Mouse (Mus musculus) ES-E14 (cell line): ENCODE measurements around the gene Prss42. TPM values are rescaled to one million over a fixed set of nuclear protein-coding genes. Genes with fewer than 3 reads are reported as not detected.

Experiments
- DNase-seq: peaks from one replicate; pipeline ENCODE4 v3.0.0-alpha.2; 2013; ENCODE audit warnings: low read depth, low spot score
- H3K27ac ChIP-seq: 2 replicates; pipeline ENCODE4 v1.5.1; 2012; ENCODE audit warnings: low read depth, mild to moderate bottlenecking, low read length, moderate library complexity, mixed read lengths; ENCODE audit not compliant: poor library complexity, insufficient read depth, severe bottlenecking
- H3K36me3 ChIP-seq: 2 replicates; pipeline ENCODE4 v1.6.1; 2012; ENCODE audit warnings: mild to moderate bottlenecking, low read length, moderate library complexity, mixed read lengths; ENCODE audit not compliant: control insufficient read depth, poor library complexity, insufficient read depth, severe bottlenecking
- H3K4me1 ChIP-seq, 2 experiments: fragments of 150-350 bp in 1 of 2; sonication (generic) in 1 of 2; 2 replicates each; pipeline ENCODE4 v1.6.1; 2012; ENCODE audit warnings: low read length in 2 of 2, mild to moderate bottlenecking in 1 of 2, mixed read lengths in 1 of 2; ENCODE audit not compliant: control insufficient read depth in 2 of 2, insufficient read depth in 2 of 2, poor library complexity in 1 of 2
- H3K4me3 ChIP-seq, 2 experiments: fragments of 150-350 bp in 1 of 2; sonication (generic) in 1 of 2; 2 replicates each; pipeline ENCODE4 v1.5.1; 2012; ENCODE audit warnings: low read length in 2 of 2, low read depth in 1 of 2, mild to moderate bottlenecking in 1 of 2, mixed read lengths in 1 of 2; ENCODE audit not compliant: insufficient read depth in 1 of 2, poor library complexity in 1 of 2, severe bottlenecking in 1 of 2
- H3K9ac ChIP-seq: 2 replicates; pipeline ENCODE4 v1.6.1; 2012; ENCODE audit warnings: low read depth, mild to moderate bottlenecking, low read length, mixed read lengths; ENCODE audit not compliant: poor library complexity, insufficient read depth, severe bottlenecking
- H3K9me3 ChIP-seq: fragments of 150-350 bp; sonication (generic); 2 replicates; pipeline ENCODE4 v1.6.1; 2012; ENCODE audit warnings: low read depth, mild to moderate bottlenecking, low read length; ENCODE audit not compliant: control insufficient read depth, insufficient read depth
- CHD2 ChIP-seq: IDR thresholded peaks from 2 replicates; pipeline ENCODE4 v1.6.1; 2014; ENCODE audit warnings: mild to moderate bottlenecking, low read depth, low read length, inconsistent platforms
- HCFC1 ChIP-seq: IDR thresholded peaks from 2 replicates; pipeline ENCODE4 v1.6.1; 2012; ENCODE audit warnings: low read length, inconsistent platforms, borderline replicate concordance; ENCODE audit not compliant: insufficient read depth
- MAFK ChIP-seq: IDR thresholded peaks from 2 replicates; pipeline ENCODE4 v1.6.1; 2014; ENCODE audit warnings: mild to moderate bottlenecking, low read depth, low read length, inconsistent platforms; ENCODE audit not compliant: insufficient read depth
- ZC3H11A ChIP-seq: IDR thresholded peaks from 2 replicates; pipeline ENCODE4 v1.6.1; 2012; ENCODE audit warnings: low read depth, mild to moderate bottlenecking, inconsistent platforms, low read length, borderline replicate concordance
- ZNF384 ChIP-seq: IDR thresholded peaks from 2 replicates; pipeline ENCODE4 v1.6.1; 2012; ENCODE audit warnings: low read depth, low read length, inconsistent platforms
- in situ Hi-C, 2 experiments: fragments of 600-800 bp; cut with MboI; formaldehyde crosslinking; loops; one replicate each; pipeline ENCODE4 v1.15.1; 2025; ENCODE audit warnings: low sequenced_read_pairs in 2 of 2, inconsistent platforms in 1 of 2; ENCODE audit not compliant: unreplicated experiment in 2 of 2
- total RNA-seq: library from RNA; depleted of rRNA; stranded (reverse); fragments of 300-350 nt; gene quantifications from 2 replicates; pipeline ENCODE4 v1.2.3, GENCODE M21; 2012; rRNA removed

Prss42 gene
- total RNA-seq, 1 experiment, result 7.5 TPM

- DNase-seq, result no peak
- in situ Hi-C loops, result no loop called here
- Histone ChIP-seq H3K9me3 (no peaks in the 10 kb centered on the region), H3K9ac (no peak within 1 kb of the TSS), H3K4me1 (no peaks in the 10 kb centered on the region), H3K4me3 (no peak within 1 kb of the TSS), H3K36me3 (no peaks in the 10 kb centered on the region), H3K27ac (no peak within 1 kb of the TSS)
- TF ChIP-seq ZNF384, result no peak
- TF ChIP-seq HCFC1, result no peak
Measured at GRCm38 (mm10) chr9:110844206-110844605, 46.2 kb downstream of the Prss42 start, which contains the start of gene Prss46. TSS of gene Prss46 (plus strand) at chr9:110844506.

GRCm38 (mm10) chr9:110849162-110849561 is 51.2 kb downstream of the Prss42 start:
- H3K4me3 ChIP-seq, result no peak overlapping the region
- no peak overlapping the region for H3K27ac ChIP-seq
- TF ChIP-seq HCFC1 (no peak), ZNF384 (no peak), CHD2 (no peak), ZC3H11A (no peak), MAFK (no peak)
- H3K36me3 ChIP-seq, result no peaks in the 10 kb centered on the region
- no peaks in the 10 kb centered on the region for H3K9me3 ChIP-seq
- peaks cover 0 to 5% of the 10 kb centered on the region in 2 experiments; a peak in 2 of 4 replicates for H3K4me1 ChIP-seq
- DNase-seq, result no peak
- H3K9ac ChIP-seq, result no peak overlapping the region
- in situ Hi-C loops, result no loop called here

Other genes with a start within 250 kb of the Prss42 start
- 65.5 and 83.8 TPM in 2 replicates for gene Nradd, start 173.7 kb upstream of the Prss42 start, total RNA-seq
- gene Nbeal2, start 144.0 kb upstream of the Prss42 start, total RNA-seq, result 13.6 and 24.1 TPM in 2 replicates
- 79.9 and 82.2 TPM in 2 replicates for gene Ccdc12, start 141.7 kb upstream of the Prss42 start, total RNA-seq
- 0.48 and 0.89 TPM in 2 replicates for gene Myl3, start 56.3 kb upstream of the Prss42 start, total RNA-seq
- gene Pth1r, start 51.0 kb upstream of the Prss42 start, total RNA-seq, result 3.2 and 6.8 TPM in 2 replicates
- 1.5 and 2.2 TPM in 2 replicates for gene Prss44, start 15.8 kb downstream of the Prss42 start, total RNA-seq
- 0.09 TPM in 1 of 2 replicates, not detected in the other for gene Prss43, start 28.5 kb downstream of the Prss42 start, total RNA-seq
- gene Prss45, start 36.4 kb downstream of the Prss42 start, total RNA-seq, result 0.26 and 0.54 TPM in 2 replicates
- gene Prss46, start 46.3 kb downstream of the Prss42 start, total RNA-seq, result 0.63 and 2.8 TPM in 2 replicates
- gene Prss50, start 59.8 kb downstream of the Prss42 start, total RNA-seq, result 50.2 and 69.3 TPM in 2 replicates
- 13.0 and 35.0 TPM in 2 replicates for gene Als2cl, start 81.7 kb downstream of the Prss42 start, total RNA-seq
- 0.67 and 0.79 TPM in 2 replicates for gene Tmie, start 81.9 kb downstream of the Prss42 start, total RNA-seq
- gene Fam240a, start 118.7 kb downstream of the Prss42 start, total RNA-seq, result 1.0 TPM in 1 of 2 replicates, not detected in the other
- 904 and 1,760 TPM in 2 replicates for gene Tdgf1, start 148.0 kb downstream of the Prss42 start, total RNA-seq
- gene Lrrc2, start 153.4 kb downstream of the Prss42 start, total RNA-seq, result 20.2 and 20.8 TPM in 2 replicates
- 0.62 and 1.1 TPM in 2 replicates for gene Rtp3, start 192.4 kb downstream of the Prss42 start, total RNA-seq
- 0.48 TPM in 1 of 2 replicates, not detected in the other for gene Ltf, start 221.1 kb downstream of the Prss42 start, total RNA-seq